Mouse (Mus musculus) bone marrow, adult 2 months (tissue): ENCODE results near the gene Disp1.

Source experiments
- CTCF ChIP-seq: fragments of 200-500 bp; IDR thresholded peaks from 2 replicates; pipeline ENCODE4 v1.5.1; 2011; ENCODE audit warnings: low read length, control low read depth; ENCODE audit not compliant: control insufficient read depth, insufficient read depth
- POLR2A ChIP-seq: fragments of 200-500 bp; IDR thresholded peaks from 2 replicates; pipeline ENCODE4 v1.6.1; 2011; ENCODE audit warnings: low read depth, mild to moderate bottlenecking, control low read depth, low read length, borderline replicate concordance; ENCODE audit not compliant: control insufficient read depth

DNA sequence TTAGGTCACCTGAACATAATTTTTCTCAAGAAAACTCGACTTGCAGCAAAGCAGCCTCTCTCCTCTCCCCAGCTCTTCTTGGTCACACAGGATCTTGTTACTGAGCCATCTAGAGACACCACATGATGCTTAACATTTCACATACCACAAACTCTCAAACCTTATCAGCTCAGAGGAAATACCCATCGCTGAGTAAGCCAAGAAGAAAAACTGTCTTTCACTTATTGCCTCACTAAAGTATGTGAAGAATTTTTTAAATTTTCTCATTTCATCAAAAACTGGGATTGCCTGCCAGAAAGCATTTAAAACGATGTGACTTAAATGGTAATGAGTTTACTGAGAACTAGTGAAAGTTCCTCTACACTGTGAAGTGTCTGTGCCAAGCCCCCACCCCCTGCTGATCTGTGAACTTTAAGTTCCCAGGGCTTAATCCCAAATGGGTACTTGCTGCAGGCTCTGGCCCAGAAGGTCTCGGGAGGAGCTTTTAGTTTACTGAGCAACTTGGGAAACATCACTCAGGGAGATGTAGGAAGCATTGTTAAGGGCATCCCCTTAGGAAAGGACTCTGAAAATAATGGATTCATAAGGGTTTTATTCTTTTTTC is 76.6 kb downstream of the Disp1 start:
- TF ChIP-seq POLR2A (no peak), CTCF (no peak)
